In the genomic region with DNA sequence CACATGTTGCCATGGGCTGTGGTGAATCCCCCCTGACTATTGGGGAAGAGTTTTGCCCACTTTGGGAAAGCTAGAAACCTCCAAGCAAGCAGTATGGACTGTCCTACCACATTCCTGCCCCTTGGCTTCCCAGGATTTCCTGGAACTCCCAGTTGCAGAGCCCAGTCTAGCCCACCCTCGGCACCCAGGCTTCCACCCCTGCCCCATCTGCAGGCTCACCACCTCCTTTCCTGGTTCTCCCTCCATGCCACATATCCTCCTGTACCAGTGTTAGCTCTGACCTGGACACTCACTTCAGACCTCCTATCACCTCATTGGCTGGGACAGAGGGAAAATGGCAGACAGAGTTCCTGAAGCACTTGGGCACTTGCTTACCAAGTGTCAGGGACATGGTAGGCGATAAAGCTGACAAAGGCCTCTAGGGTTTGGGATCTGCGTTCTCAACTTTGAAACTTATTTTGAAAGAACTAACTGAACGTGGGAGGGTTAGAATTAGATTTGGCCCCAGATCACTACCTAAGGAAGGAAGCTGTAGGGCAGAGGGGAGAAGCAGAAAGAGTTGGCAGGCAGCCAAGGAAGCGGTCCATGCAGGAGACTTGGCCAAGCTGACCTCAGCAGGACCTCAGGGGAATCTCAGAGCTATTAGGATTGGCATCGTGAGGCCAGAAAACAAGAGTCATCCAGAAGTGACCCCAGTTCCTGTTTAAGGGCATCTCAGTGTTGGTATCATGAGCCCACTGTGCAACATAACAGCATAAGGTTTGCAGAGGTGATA, we compare ENCODE assay signal across 9 mouse cellular contexts. TPM values are rescaled to one million over a fixed set of nuclear protein-coding genes. Genes with fewer than 3 reads are reported as not detected.
A peak's percentile ranks its signal among the peaks of the same experiment; 100 is the strongest.
DNase-seq lines count a peak whose midpoint lies in the region; ATAC-seq and TF ChIP-seq lines count a peak whose summit lies in the region.
"Had no signal": no experiment of that assay in that cellular context is flagged by ENCODE, and none has a peak within 500 bp of the region (broad histone marks: within the 10 kb centered on the region; RNA-seq: fewer than 3 reads in every experiment).

No protein-coding gene starts in this region.

- no peak for TF ChIP-seq POLR2A in limb, embryonic 14.5 days (IDR thresholded peaks at IDR 0.05; ENCODE audit: borderline replicate concordance, extremely low read depth, insufficient read depth, insufficient read length)

- no peaks in the 10 kb centered on the region for H3K4me1 ChIP-seq in limb, embryonic 14.5 days (ENCODE audit: control insufficient read depth, insufficient read depth, low read length)
- peaks cover 2% of the 10 kb centered on the region for H3K4me1 ChIP-seq in limb, embryonic 10.5 days
- H3K4me1 ChIP-seq: limb, embryonic 15.5 days had no signal

- DNase-seq in limb, embryonic 14.5 days (ENCODE audit: low spot score): peak; percentile 26
- DNase-seq in limb, embryonic 10.5 days (ENCODE audit: low spot score): no peak
- DNase-seq in adipocyte (ENCODE audit: low spot score): peak; percentile 93
- DNase-seq in kidney, adult 9 months: peak; percentile 49
- no peak for DNase-seq in frontal cortex, adult 2 months (ENCODE audit: extremely low spot score in 1 of 2, low spot score in 1 of 2)
- DNase-seq in B cell, adult 2 months: no peak
- no peak for DNase-seq in left cerebral cortex, postnatal 25 days (ENCODE audit: low spot score in 2 of 2)

- no peak for ATAC-seq in limb, embryonic 14.5 days (ENCODE audit: low FRiP score, low read depth)
- ATAC-seq in common myeloid progenitor, adult 5-6 weeks (replicated peaks; ENCODE audit: low read depth, poor library complexity, severe bottlenecking): peak; percentile 10; the same call in 1 of the 2 replicates

- WGBS in limb, embryonic 14.5 days: 72% methylated on average over 6 of the region's 6 CpGs
- 86% methylated on average over 6 of the region's 6 CpGs for WGBS in limb, embryonic 10.5 days

- no peak overlapping the region for H3K27ac ChIP-seq in limb, embryonic 14.5 days (replicated peaks; ENCODE audit: low read depth, low read length)
- H3K27ac ChIP-seq in limb, embryonic 10.5 days: no peak overlapping the region
- H3K27ac ChIP-seq: limb, embryonic 15.5 days had no signal

- no peaks in the 10 kb centered on the region for H3K27me3 ChIP-seq in limb, embryonic 14.5 days (ENCODE audit: control insufficient read depth, insufficient read depth, low read length)
- no peaks in the 10 kb centered on the region for H3K27me3 ChIP-seq in limb, embryonic 10.5 days (ENCODE audit: low read depth, poor library complexity, severe bottlenecking)
- H3K27me3 ChIP-seq: limb, embryonic 15.5 days had no signal

- H3K4me3 ChIP-seq in limb, embryonic 14.5 days (replicated peaks; ENCODE audit: low read length): no peak overlapping the region
- no peak overlapping the region for H3K4me3 ChIP-seq in limb, embryonic 10.5 days
- H3K4me3 ChIP-seq: limb, embryonic 15.5 days had no signal

- no peaks in the 10 kb centered on the region for H3K36me3 ChIP-seq in limb, embryonic 14.5 days (ENCODE audit: control insufficient read depth, insufficient read depth, low read length)
- H3K36me3 ChIP-seq in limb, embryonic 10.5 days: no peaks in the 10 kb centered on the region
- H3K36me3 ChIP-seq: limb, embryonic 15.5 days had no signal

- no peak overlapping the region for H3K4me2 ChIP-seq in limb, embryonic 14.5 days (replicated peaks; ENCODE audit: low read depth, low read length, severe bottlenecking)
- H3K4me2 ChIP-seq: limb, embryonic 15.5 days had no signal

- no peaks in the 10 kb centered on the region for H3K9me3 ChIP-seq in limb, embryonic 14.5 days (ENCODE audit: control insufficient read depth, low read length)
- no peaks in the 10 kb centered on the region for H3K9me3 ChIP-seq in limb, embryonic 10.5 days (replicated peaks)
- H3K9me3 ChIP-seq: limb, embryonic 15.5 days had no signal

- intact Hi-C loops in left cerebral cortex, postnatal 25 days (cut with DNase I): no loop called here

- H3K9ac ChIP-seq in limb, embryonic 14.5 days (ENCODE audit: low read depth, low read length, severe bottlenecking): no peak overlapping the region
- H3K9ac ChIP-seq: limb, embryonic 15.5 days had no signal

RNA-seq across cellular contexts. Expression of a gene that starts 5.7 kb away (rescaled TPM):
- 3.2 and 4.1 TPM in 2 replicates for polyA plus RNA-seq in limb, embryonic 14.5 days (2012; rRNA removed)
- 0.14 and 0.32 TPM in 2 replicates for polyA plus RNA-seq in limb, embryonic 14.5 days (2014; fragmentation: Nextera tagmentation; extraction: Ambion mirVana)
- polyA plus RNA-seq in limb, embryonic 10.5 days (2016; fragmentation: Nextera tagmentation; extraction: Ambion mirVana): 0.09 TPM in 1 of 2 replicates, not detected in the other
- 0.92 TPM in 1 of 2 replicates, not detected in the other for total RNA-seq in common myeloid progenitor, adult 5-6 weeks (2017)
- 130 and 136 TPM in 2 replicates for polyA plus RNA-seq in frontal cortex, adult 2 months (2012; rRNA removed)
- 100 to 1,000 TPM; 161 to 176 TPM for total RNA-seq in left cerebral cortex, postnatal 25 days (2021)

RNA-seq across cellular contexts. Expression of a gene that starts 6.0 kb away (rescaled TPM):
- polyA plus RNA-seq in limb, embryonic 14.5 days (2012; rRNA removed): 3.9 and 6.1 TPM in 2 replicates
- polyA plus RNA-seq in limb, embryonic 14.5 days (2014; fragmentation: Nextera tagmentation; extraction: Ambion mirVana): 3.2 and 4.2 TPM in 2 replicates
- 3.0 and 4.0 TPM in 2 replicates for polyA plus RNA-seq in limb, embryonic 10.5 days (2016; fragmentation: Nextera tagmentation; extraction: Ambion mirVana)
- 1.3 and 3.0 TPM in 2 replicates for total RNA-seq in common myeloid progenitor, adult 5-6 weeks (2017)
- 7.3 and 8.0 TPM in 2 replicates for polyA plus RNA-seq in frontal cortex, adult 2 months (2012; rRNA removed)
- 1 to 10 TPM; 5.5 to 6.4 TPM for total RNA-seq in left cerebral cortex, postnatal 25 days (2021)

RNA-seq across cellular contexts. Expression of a gene that starts 29.5 kb away (rescaled TPM):
- 9.5 and 10.6 TPM in 2 replicates for polyA plus RNA-seq in limb, embryonic 14.5 days (2012; rRNA removed)
- polyA plus RNA-seq in limb, embryonic 14.5 days (2014; fragmentation: Nextera tagmentation; extraction: Ambion mirVana): 13.1 and 14.1 TPM in 2 replicates
- 5.3 and 5.8 TPM in 2 replicates for polyA plus RNA-seq in limb, embryonic 10.5 days (2016; fragmentation: Nextera tagmentation; extraction: Ambion mirVana)
- total RNA-seq in common myeloid progenitor, adult 5-6 weeks (2017): 3.8 TPM in 2 replicates
- polyA plus RNA-seq in frontal cortex, adult 2 months (2012; rRNA removed): 11.4 and 12.6 TPM in 2 replicates
- 10 to 100 TPM; 10.5 to 11.9 TPM for total RNA-seq in left cerebral cortex, postnatal 25 days (2021)

Comparison
In these comparisons a context has a peak if more than half of its experiments do, and no peak if none do; other contexts are left out.
1. DNase-seq: peak in limb, embryonic 14.5 days (single experiment), adipocyte (single experiment) and kidney, adult 9 months (single experiment); none in limb, embryonic 10.5 days (single experiment), frontal cortex, adult 2 months (0 of 2), B cell, adult 2 months (0 of 2) and left cerebral cortex, postnatal 25 days (0 of 2).
2. RNA of a gene that starts 5.7 kb away (polyA plus RNA-seq): 130 to 136 TPM in frontal cortex, adult 2 months; 0.14 to 4.1 TPM in limb, embryonic 14.5 days and 0.09 TPM in limb, embryonic 10.5 days; every median in the first group is over 10 times any median in the second.